Mouse (Mus musculus) embryonic facial prominence, embryonic 10.5 days (tissue): ENCODE results near the gene Tubgcp6. TPM values are rescaled to one million over a fixed set of nuclear protein-coding genes. Genes with fewer than 3 reads are reported as not detected.

Experiments
- DNase-seq: peaks from one replicate; pipeline ENCODE4 v3.0.0-alpha.2; 2017; ENCODE audit warnings: low spot score
- H3K27ac ChIP-seq: fragments of 300-500 bp; sonication (generic); replicated peaks from 2 replicates; pipeline ENCODE4 v1.5.1; 2016; ENCODE audit warnings: mild to moderate bottlenecking
- H3K27me3 ChIP-seq: fragments of 300-500 bp; sonication (generic); replicated peaks from 2 replicates; pipeline ENCODE4 v1.6.1; 2016; ENCODE audit warnings: low read depth, mild to moderate bottlenecking; ENCODE audit not compliant: poor library complexity, severe bottlenecking
- H3K36me3 ChIP-seq: fragments of 300-500 bp; sonication (generic); replicated peaks from 2 replicates; pipeline ENCODE4 v1.6.1; 2016; ENCODE audit warnings: mild to moderate bottlenecking, moderate library complexity
- H3K4me1 ChIP-seq: fragments of 300-500 bp; sonication (generic); 2 replicates; pipeline ENCODE4 v1.6.1; 2016
- H3K4me3 ChIP-seq: fragments of 300-500 bp; sonication (generic); 2 replicates; pipeline ENCODE4 v1.5.1; 2016; ENCODE audit warnings: mild to moderate bottlenecking, moderate library complexity
- H3K9me3 ChIP-seq: fragments of 300-500 bp; sonication (generic); 2 replicates; pipeline ENCODE4 v1.6.1; 2016; ENCODE audit warnings: mild to moderate bottlenecking
- WGBS: fragments of 180-500 bp; shearing (Covaris S2); methylation state at CpG from one replicate; pipeline ENCODE4 v1.1.7; 2016; 5-methylcytosine and 5-hydroxymethylcytosine counted together
- polyA plus RNA-seq: library from polyadenylated mRNA; unstranded; fragments of >200 nt; fragmentation: Nextera tagmentation; extraction: Ambion mirVana; gene quantifications from 2 replicates; pipeline ENCODE4 v1.2.1, GENCODE M21; 2016

The Tubgcp6 gene
- polyA plus RNA-seq, 1 experiment from 2014 or later = 25.9 TPM

DNA sequence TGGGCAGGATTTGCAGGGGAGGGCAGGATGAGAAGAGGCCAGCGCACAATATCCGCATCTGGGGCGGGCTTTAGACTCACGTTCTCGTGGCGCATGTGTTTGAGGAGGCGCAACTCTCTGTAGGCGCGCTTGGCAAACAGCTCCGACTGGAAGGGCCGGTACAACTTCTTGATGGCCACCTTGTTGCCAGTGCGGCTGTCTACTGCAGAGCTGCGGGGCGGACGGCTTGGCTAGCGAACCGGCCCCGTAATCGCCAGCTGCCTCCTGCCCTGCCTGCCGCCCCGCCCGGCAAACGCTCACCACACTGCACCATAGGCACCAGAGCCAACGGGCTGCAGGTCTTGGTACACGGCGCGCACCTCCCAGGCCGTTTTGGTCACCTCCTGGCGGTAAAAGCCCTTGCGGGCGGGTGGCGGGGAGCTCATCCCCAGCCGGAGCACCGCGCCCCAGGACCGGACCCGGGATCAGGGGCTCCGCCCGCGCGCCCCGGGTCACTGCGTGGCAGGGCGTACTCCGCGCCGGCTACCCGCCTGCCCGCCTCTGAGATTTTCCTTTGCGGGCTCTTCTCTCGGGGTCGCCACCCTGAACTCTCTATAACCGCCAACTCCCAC lies 17.2 kb upstream of the Tubgcp6 start:
- DNase-seq = peak; percentile 58
- Histone ChIP-seq H3K4me1 (peaks cover 46% of the 10 kb centered on the region), H3K4me3 (peak overlapping the region; percentile 79), H3K27me3 (peaks cover 74% of the 10 kb centered on the region), H3K27ac (peak overlapping the region; percentile 83), H3K36me3 (peaks cover 25% of the 10 kb centered on the region), H3K9me3 (no peaks in the 10 kb centered on the region)
- under 1% methylated on average over 53 of the region's 53 CpGs for WGBS

DNA sequence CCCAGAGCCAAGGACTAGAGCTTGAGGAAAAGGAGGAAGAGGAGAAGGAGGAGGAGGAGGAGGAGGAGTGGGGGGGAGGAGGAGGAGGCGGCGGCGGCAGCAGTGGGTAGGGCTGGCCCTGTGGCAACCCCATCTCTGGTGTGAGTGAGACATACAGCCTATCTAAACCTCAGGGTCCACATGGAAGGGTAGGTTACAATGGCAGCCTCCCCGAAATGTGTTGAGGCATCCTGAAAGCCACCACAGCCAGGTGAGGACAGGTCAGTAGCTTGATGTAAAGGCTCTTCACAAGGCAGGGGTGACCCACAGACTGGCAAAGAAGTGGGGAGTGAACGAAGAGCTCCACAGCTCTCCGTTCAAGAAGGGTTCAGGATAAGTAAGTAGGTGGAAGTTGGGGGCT lies 15.6 kb upstream of the Tubgcp6 start:
- no peak for DNase-seq
- H3K27me3 ChIP-seq = peaks cover 58% of the 10 kb centered on the region
- WGBS = 92% methylated on average over 6 of the region's 6 CpGs
- no peak overlapping the region for H3K4me3 ChIP-seq
- no peak overlapping the region for H3K27ac ChIP-seq
- H3K9me3 ChIP-seq = no peaks in the 10 kb centered on the region
- peaks cover 46% of the 10 kb centered on the region for H3K4me1 ChIP-seq
- H3K36me3 ChIP-seq = peaks cover 9% of the 10 kb centered on the region; the same call in 1 of the 2 replicates

DNA sequence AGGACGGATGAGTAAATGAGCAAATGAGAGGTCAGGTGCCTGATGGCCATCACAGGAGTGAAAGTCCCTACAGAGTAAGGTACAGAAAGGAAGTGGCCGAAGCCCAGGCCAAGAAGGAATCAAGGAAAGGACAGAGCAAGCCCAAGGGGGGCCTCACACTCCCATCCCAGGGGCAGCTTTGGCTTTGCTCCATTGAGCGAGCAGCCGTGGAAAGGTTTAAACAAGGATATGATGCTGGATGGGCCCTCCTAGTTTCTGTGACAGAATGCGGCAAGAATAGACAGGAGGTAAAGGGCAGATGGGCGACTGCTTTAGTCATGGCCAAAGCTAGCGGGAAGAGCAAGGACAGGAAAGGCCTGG lies 15.1 kb upstream of the Tubgcp6 start:
- Histone ChIP-seq H3K9me3 (no peaks in the 10 kb centered on the region), H3K27ac (no peak overlapping the region), H3K27me3 (peaks cover 53% of the 10 kb centered on the region), H3K4me1 (peaks cover 46% of the 10 kb centered on the region), H3K36me3 (peaks cover 5% of the 10 kb centered on the region), H3K4me3 (no peak overlapping the region)
- WGBS = 88% methylated on average over 7 of the region's 7 CpGs
- DNase-seq = no peak

DNA sequence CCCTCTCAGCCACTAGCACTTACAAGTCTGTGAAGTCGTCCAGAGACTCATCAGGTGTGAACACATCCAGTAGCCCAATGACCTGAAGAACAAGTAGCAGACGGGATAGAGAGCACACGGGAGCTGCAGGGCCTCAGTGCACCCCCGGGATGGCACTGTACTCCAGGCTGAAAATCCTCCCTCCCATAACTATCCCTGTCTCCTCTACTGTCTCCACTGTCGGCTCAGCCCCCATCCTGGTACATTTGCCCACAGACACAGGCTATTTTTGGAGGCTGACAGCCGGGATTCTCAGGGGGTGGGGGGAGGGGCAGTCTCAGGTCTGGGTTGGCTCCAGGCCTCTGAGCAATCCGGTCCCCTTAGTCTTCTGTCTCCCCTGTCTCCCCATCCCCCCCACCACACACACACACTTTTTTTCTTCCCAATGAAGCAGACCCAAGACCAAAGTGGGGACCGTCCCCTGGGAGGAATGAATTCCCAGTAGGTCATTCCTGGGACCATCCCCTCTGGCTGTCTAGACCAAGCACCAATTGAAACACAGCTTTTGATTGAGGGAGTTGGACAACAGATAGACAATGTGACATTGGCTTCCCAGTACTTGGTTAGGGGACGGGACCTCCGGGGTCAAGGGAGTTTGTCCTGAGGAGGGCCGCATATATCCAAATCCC lies 14.6 kb upstream of the Tubgcp6 start:
- Histone ChIP-seq H3K4me3 (no peak overlapping the region), H3K9me3 (no peaks in the 10 kb centered on the region), H3K36me3 (peaks cover 6% of the 10 kb centered on the region), H3K27ac (no peak overlapping the region), H3K4me1 (peaks cover 46% of the 10 kb centered on the region), H3K27me3 (peaks cover 48% of the 10 kb centered on the region)
- 67% methylated on average over 11 of the region's 11 CpGs for WGBS
- DNase-seq = no peak

DNA sequence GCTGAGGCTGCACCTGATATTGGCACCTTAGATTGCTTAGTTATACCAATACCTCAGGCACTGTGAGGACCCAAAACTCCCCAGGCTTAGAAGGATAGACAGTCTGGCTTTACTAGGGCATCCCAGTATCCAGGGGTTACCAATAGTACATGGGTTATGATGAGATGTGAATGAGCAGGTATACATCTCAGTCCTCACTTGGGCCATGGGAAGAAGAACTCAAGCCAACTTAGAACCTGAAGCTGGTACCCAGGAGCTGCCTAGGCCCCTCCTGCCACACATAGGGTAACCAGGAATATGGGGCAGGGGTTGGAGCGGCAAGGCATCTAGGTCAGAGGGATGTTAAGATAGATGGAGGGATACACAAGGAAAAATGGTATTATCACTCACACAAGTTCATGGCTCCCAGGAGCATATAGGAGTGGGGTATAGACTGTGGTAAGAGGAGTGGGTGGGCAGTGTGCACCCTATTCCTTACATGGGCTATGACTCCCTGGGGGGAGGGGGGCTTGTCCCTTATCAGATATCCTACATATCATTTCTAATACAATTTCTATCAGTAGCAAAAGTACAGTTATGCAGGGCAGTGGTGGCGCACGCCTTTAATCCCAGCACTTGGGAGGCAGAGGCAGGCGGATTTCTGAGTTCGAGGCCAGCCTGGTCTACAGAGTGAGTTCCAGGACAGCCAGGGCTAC lies 13.7 kb upstream of the Tubgcp6 start:
- Histone ChIP-seq H3K27ac (no peak overlapping the region), H3K27me3 (peaks cover 39% of the 10 kb centered on the region), H3K4me3 (no peak overlapping the region), H3K9me3 (no peaks in the 10 kb centered on the region), H3K36me3 (peaks cover 15% of the 10 kb centered on the region), H3K4me1 (peaks cover 38% of the 10 kb centered on the region)
- DNase-seq = no peak
- 91% methylated on average over 5 of the region's 5 CpGs for WGBS

DNA sequence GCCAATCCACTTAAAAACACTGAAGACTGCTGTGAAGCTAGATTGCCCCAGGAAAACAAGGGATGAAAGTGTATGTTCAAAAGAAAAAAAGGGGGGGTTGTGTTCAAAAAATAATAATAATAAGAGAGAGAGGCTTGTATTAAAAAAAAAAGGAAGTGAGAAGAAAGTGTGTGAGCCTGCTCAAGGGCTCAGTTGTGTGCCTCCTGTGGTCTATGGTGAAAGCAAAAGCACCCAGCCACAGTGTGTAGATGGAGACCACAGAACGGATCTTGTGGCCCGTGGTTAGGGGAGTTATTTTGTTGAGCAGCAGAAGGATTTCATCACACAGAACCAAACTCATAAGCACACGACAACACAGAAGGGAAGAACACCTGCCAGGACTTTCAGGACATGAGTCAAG lies 8.4 kb upstream of the Tubgcp6 start:
- WGBS = 85% methylated on average over 3 of the region's 3 CpGs
- no peaks in the 10 kb centered on the region for H3K9me3 ChIP-seq
- no peaks in the 10 kb centered on the region for H3K27me3 ChIP-seq
- DNase-seq = no peak
- peaks cover 32% of the 10 kb centered on the region for H3K36me3 ChIP-seq
- H3K4me3 ChIP-seq = no peak overlapping the region
- no peak overlapping the region for H3K27ac ChIP-seq
- peaks cover 16% of the 10 kb centered on the region for H3K4me1 ChIP-seq

DNA sequence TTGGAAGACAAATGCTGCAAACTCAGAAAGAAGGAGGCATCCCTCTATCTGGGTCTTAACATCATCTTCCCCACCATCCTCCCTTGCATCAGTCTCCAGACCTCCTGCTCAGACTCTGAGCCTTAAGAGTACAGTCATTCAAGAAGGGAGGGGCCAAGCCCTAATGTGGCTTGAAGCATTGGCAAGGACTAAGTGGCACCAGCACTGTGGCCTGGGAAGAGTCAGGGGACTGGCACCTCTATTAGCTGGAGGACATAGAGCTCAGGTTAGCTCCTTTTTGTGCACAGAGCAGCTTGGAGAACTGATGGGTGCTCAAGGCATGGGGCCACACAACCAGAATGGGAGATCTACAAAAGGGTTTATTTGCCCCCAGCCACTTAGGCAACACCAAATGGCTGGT lies 7.3 kb upstream of the Tubgcp6 start:
- no peak for DNase-seq
- H3K4me1 ChIP-seq = peaks cover 16% of the 10 kb centered on the region

DNA sequence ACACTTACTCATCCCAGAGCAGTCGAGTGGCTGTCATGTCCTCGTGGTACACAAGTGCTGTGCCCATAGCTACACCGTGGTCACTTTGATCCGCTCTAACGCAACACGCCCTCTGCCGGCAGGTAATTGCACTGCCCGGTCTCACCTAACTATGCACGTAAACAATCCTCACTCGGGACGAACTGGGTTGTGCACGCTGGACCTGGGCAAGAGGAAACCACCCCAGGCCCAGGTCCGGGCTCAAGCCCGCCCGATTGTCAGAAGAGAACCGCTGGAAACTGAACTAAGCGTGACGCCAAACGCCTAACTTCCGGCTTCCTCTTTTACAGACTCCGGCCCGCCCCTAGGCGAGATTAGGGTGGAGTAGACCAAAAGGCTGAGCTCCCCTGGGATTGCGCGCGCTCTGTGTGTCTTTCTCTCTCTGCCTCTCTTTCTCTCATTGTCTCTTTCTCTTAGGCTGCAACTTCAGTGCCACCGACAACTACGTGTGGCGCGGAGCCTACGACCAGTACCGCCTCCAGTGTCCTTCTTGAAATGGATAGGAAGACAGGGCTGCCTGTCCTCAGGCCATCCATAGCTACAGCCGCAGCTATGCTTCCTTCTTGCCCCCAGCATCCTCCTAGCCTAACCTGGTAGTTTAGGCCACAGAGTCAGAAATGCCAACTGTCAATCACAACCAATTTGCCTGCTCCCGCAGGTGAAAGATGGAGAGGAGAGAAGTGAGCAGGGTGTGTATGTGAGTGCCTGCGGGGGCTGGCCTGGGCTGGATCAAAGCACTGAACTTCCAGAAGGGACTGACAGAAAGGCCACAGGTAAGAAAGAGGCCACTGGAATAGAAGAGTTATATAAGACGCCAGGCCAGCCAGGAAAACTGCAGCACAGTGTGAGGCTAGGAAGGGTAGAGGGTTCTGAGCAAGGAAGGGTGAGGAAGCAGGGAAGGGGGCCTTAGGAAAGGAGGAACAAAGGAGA lies 5.8 kb upstream of the Tubgcp6 start, which contains the start of gene Hdac10:
Gene Hdac10 (minus strand): TSS at position 319 of the 969 bp plus-strand sequence.
- peak within 1 kb of the TSS; percentile 89 for H3K27ac ChIP-seq
- WGBS = 3% methylated on average over 36 of the region's 36 CpGs

More for the DNA sequence above, 7.3 kb upstream of the Tubgcp6 start:
- Histone ChIP-seq H3K4me3 (no peak overlapping the region), H3K9me3 (no peaks in the 10 kb centered on the region), H3K27ac (no peak overlapping the region), H3K27me3 (no peaks in the 10 kb centered on the region), H3K36me3 (peaks cover 35% of the 10 kb centered on the region)

DNA sequence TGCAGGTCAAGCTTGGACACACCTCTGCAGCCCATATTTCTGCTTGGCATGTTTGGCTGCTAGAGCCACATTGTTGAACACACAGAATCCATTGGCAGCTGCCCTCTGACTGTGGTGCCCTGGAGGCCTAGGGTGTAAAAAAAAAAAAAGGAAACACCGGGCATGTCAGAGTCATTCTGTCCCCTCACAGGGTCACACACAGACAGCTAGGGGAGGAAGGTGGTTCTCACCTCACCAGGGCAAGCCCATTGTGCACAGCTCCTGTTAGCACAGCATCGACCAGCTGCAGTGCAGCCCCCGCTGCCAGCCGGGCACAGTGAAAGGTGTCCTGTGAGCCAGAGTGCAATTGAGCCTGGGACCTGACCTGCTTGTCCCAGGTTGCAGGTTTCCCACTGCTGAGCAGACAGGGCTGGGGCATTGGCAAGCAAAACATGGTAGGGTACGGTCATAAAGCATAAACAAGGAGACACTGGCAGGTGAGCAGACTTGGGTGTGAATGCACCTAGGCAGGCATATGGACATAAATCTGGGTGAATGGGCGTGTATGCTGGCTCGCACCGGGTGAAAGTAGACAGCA lies 4.5 kb upstream of the Tubgcp6 start:
- Histone ChIP-seq H3K27ac (no peak overlapping the region), H3K9me3 (no peaks in the 10 kb centered on the region), H3K27me3 (no peaks in the 10 kb centered on the region), H3K4me1 (peaks cover 28% of the 10 kb centered on the region), H3K36me3 (peaks cover 32% of the 10 kb centered on the region), H3K4me3 (peak overlapping the region; percentile 72)
- DNase-seq = no peak
- WGBS = 82% methylated on average over 8 of the region's 8 CpGs

More for the DNA sequence above, 5.8 kb upstream of the Tubgcp6 start, which contains the start of gene Hdac10:
- Histone ChIP-seq H3K36me3 (peaks cover 38% of the 10 kb centered on the region), H3K27me3 (no peaks in the 10 kb centered on the region), H3K4me3 (peak within 1 kb of the TSS; percentile 72), H3K9me3 (no peaks in the 10 kb centered on the region), H3K4me1 (peaks cover 23% of the 10 kb centered on the region)
- peak; percentile 86 for DNase-seq

DNA sequence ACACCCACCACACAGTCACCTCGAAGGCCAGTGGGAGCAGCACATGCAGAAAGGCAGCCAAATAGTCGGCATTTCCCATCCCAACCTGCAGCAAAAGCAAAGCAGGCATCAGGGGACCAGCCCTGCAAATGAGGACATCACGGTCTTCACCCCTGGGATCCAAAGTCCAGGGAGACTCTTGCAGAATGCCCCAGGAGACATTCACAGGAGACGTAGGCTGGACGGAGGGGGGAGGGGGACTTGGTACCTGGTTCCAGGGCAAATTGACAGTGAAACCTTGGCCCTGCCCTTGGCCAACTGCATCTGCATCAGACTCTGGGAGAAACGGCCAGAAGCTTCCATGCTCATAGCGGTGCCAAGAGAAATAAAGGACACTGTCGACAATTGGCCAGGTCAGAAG lies 3.7 kb upstream of the Tubgcp6 start:
- peaks cover 37% of the 10 kb centered on the region for H3K4me1 ChIP-seq
- H3K9me3 ChIP-seq = no peaks in the 10 kb centered on the region
- H3K36me3 ChIP-seq = peaks cover 23% of the 10 kb centered on the region
- 91% methylated on average over 8 of the region's 8 CpGs for whole genome bisulfite sequencing
- no peak overlapping the region for H3K27ac ChIP-seq
- no peak for DNase-seq
- no peaks in the 10 kb centered on the region for H3K27me3 ChIP-seq
- H3K4me3 ChIP-seq = no peak overlapping the region

DNA sequence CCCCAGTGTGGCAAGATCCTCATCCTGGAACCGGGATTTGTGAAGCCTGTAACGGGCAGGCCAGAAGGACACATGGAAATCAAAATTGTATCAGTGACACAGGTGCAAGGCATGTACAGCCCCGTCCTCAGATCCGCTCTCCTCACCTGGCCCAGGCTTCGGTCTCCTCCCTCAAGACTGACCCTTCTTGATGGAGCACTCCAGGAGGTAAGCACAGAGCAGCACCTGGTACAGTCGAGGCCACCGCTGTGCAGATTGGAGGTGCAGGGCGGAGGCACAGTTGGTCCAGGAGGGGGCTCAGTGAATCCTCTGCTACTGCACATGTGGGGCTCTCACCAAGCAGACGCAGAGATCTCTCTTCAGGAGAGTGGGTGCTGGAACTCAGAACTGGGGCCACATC lies 2.4 kb upstream of the Tubgcp6 start:
- Histone ChIP-seq H3K27me3 (no peaks in the 10 kb centered on the region), H3K36me3 (peaks cover 19% of the 10 kb centered on the region), H3K27ac (no peak overlapping the region), H3K9me3 (no peaks in the 10 kb centered on the region), H3K4me3 (no peak overlapping the region), H3K4me1 (peaks cover 49% of the 10 kb centered on the region)
- DNase-seq = no peak
- WGBS = 92% methylated on average over 9 of the region's 9 CpGs

DNA sequence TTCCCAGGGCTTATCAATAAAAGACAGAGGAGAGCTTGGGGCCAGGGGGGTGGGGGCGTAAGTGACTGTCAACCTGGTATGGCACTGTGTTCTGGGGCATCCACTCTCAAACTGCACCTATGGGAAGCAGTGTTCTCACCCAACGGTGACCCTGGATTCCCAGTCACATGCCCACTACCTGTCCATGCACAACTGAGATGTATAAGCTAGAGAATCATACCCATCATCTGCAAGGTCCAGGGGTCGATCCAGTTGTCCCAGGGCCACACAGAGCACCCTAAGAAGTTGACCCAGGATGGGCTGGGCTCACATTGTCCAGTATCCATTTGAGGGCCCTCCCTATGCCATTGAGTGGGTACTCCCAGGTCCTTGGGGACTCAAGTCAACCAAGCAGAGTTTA lies 1.4 kb upstream of the Tubgcp6 start:
- Histone ChIP-seq H3K27ac (no peak overlapping the region), H3K36me3 (peaks cover 23% of the 10 kb centered on the region), H3K27me3 (no peaks in the 10 kb centered on the region), H3K4me3 (peak overlapping the region; percentile 77), H3K4me1 (peaks cover 59% of the 10 kb centered on the region), H3K9me3 (no peaks in the 10 kb centered on the region)
- WGBS = 89% methylated on average over 3 of the region's 3 CpGs
- DNase-seq = no peak
